Mouse (Mus musculus) testis, postnatal 14 days (tissue): Measurements from ENCODE around the gene Zfp771.

Source experiments
- DNase-seq: peaks from one replicate; pipeline ENCODE4 v3.0.0; 2021; ENCODE audit warnings: low spot score

Gene Zfp771

DNA sequence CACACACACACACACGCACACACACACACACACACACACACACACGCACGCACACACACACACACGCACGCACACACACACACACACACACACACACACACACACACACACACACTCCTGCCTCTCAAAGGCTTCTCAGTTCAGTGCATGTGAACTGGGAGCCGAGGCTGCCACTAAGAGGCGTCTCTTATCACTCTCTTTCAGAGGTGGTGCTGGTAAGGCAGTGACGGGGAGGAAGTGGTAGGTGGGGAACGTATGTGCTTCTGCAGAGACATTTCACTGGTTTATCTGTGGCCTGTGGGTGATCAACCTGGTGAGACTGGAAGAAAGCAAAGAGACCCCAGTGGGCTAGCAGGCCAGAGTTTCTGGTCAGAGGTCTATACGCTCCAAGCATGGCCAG is 41.1 kb downstream of the Zfp771 start:
- DNase-seq: no peak

DNA sequence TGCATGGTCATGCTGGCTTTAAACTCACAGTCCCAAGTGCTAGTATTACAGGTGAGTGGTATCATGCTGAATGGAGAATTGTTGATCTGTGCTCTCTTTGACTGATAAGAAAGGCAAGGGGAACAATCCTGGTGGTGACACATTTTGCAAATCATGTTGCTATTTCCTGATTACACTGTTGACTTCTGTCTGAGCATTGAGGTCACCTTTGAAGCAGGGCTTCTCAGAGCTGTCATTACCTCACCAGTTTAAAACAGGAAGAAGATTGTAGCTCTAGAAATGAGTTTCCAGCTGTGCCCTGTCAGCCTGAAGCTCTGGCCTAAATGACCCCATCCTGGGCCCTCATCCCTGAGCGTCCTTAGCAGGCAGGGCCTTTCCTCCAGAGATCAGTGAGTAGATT is 43.9 kb downstream of the Zfp771 start:
- DNase-seq: no peak

DNA sequence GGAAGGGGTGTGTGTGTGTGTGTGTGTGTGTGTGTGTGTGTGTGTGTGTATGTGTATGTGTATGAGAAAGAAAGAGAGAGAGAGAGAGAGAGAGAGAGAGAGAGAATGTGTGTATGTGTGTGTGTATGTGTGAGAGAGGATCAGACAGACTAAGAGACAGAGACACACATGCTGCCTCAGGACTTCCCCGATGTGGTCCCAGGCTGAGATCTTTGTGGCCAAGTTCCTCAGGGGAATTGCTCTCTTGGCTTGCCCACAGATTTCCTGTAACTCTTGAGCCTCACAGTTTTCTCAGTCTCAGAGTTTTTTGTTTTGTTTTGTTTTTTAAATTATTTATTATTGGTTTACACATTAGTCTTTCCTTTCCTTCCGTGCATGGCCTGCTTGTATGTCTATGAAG is 45.2 kb downstream of the Zfp771 start:
- DNase-seq: no peak

DNA sequence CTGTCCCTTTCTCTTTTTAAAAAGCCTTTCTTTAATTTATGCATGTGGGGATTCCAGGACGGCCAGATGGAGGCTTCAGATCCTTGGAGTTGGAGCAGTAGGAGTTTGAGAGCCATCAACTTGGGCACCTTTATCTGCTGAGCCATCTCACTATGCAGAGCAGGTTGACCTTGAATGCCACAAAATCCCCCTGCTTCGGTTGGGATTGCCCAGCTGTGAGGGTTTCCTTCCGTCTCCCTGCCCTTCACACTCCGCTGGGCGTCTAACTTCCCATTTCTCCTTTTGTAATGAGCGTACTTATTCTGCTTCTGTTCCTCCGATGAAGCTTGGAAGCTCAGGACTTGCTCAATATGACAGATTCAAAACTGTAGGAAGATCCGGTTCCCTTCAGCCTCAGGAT is 46.1 kb downstream of the Zfp771 start:
- DNase-seq: no peak

DNA sequence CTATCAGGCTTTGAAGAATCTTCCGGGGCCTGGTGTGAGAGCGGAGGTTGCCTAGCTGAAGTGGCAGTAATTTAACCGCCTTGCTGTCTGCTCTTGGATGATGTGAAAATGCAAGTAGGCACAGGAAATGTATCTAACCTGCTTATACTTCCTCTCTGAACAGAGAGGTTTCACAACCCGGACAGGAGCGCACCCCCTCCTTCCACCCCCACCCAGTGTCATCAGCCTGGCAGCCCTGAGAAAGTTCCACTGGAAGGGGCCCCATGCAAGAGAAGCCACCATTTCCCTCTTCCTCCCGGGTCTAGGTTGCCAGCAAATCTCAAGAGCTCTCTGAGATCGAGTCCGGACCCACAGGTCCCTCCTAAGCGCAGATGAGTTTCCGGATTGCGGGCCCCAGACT is 52.0 kb downstream of the Zfp771 start, which contains the start of gene Itgal:
Gene Itgal, plus strand, starts transcription at position 163 of the 400 bp plus-strand sequence.
- no peak for DNase-seq

DNA sequence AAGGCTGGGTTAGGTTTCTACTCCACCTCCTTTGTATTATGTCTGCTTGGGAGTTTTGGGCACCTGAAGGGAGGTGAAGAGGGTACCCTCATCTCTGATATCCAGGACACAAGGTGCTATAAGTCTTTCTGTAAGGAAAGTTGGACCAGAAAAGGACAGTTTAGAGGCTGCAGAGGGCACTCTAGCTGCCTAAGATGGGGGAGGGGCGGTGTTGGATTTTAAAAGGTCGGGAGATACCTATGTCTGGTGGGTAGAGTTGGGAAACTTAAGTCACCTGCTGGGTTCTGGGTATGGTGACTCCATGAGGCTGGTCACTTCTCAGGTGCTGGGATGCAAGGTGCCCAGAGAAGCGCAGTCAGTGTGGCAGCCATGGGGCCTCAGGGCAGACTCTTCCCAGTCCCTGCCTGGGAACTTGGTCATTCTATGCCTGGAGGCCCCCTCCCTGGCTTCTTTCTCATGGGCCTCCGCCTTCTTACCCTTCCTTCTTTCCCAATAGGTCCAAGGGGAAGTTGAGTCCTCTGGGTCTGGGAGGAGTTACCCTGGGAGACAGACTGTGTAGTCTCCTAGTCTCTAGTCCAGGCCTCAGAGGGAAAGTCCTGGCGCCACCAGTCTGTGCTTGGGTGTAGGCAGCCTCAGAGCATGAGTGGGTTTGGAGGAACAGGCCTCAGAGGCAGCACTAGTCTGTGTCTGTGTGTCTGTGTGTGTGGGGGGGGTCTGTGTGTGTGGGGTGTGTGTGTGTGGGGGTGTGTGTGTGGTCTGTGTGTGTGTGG is 52.9 kb downstream of the Zfp771 start:
- DNase-seq: no peak

DNA sequence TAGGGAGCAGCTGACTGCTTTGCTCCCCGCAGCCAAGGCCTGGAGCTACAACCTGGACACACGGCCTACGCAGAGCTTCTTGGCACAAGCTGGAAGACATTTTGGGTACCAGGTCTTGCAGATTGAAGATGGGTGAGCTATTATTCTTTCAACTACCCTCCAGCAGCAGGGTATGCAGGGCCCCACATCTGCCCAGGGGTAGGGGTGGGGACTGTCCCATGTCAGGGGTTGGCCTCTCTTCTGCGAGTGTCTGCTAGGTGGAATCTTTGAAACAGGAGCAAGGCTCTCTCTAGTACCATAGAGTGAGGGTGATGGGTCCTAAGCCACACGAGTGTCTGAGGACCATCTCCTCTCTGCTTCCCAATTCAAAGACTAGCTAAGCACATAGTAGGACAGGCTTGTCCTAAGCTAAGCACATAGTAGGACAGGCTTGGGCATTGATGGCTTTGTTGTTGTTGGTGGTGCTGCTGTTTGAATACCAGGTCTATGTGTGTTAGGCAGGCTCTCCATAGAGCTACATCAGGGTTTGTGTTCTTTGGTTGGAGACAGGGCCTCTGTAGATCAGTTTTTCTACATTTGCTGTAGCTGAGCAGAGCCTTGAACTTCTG is 53.6 kb downstream of the Zfp771 start:
- no peak for DNase-seq
